Mouse (Mus musculus): ENCODE results near the gene Tlr9.

Tlr9 gene

GRCm38 (mm10) chr9:106232956-106233355 lies 10.6 kb downstream of the Tlr9 start:
- DNase-seq (ENCODE audit: low read depth) = no peak

- DNase-seq (ENCODE audit: low read depth) = no peak
Observed at GRCm38 (mm10) chr9:106233953-106234352, 11.6 kb downstream of the Tlr9 start.

- DNase-seq (ENCODE audit: low read depth) = no peak
Observed at GRCm38 (mm10) chr9:106235194-106235830, 12.9 kb downstream of the Tlr9 start.

- DNase-seq (ENCODE audit: low read depth) = no peak
Observed at GRCm38 (mm10) chr9:106236156-106236817, 13.9 kb downstream of the Tlr9 start.

GRCm38 (mm10) chr9:106236818-106237211 lies 14.4 kb downstream of the Tlr9 start:
- DNase-seq (ENCODE audit: low read depth) = no peak

- DNase-seq (ENCODE audit: low read depth) = no peak
Observed at GRCm38 (mm10) chr9:106237401-106237800, 15.0 kb downstream of the Tlr9 start.

GRCm38 (mm10) chr9:106237878-106238277 lies 15.5 kb downstream of the Tlr9 start:
- no peak for DNase-seq (ENCODE audit: low read depth)

GRCm38 (mm10) chr9:106241541-106242164 lies 19.3 kb downstream of the Tlr9 start:
- no peak for DNase-seq (ENCODE audit: low read depth)

- DNase-seq (ENCODE audit: low read depth) = no peak
Observed at GRCm38 (mm10) chr9:106242813-106243488, 20.6 kb downstream of the Tlr9 start.

GRCm38 (mm10) chr9:106249550-106249949 lies 27.2 kb downstream of the Tlr9 start:
- DNase-seq (ENCODE audit: low read depth) = no peak

- no peak for DNase-seq (ENCODE audit: low read depth)
Observed at GRCm38 (mm10) chr9:106250245-106250644, 27.8 kb downstream of the Tlr9 start.

GRCm38 (mm10) chr9:106251066-106251465 lies 28.7 kb downstream of the Tlr9 start:
- no peak for DNase-seq (ENCODE audit: low read depth)

GRCm38 (mm10) chr9:106254001-106254400 lies 31.6 kb downstream of the Tlr9 start:
- no peak for DNase-seq (ENCODE audit: low read depth)

- DNase-seq (ENCODE audit: low read depth) = no peak
Observed at GRCm38 (mm10) chr9:106258412-106258811, 36.0 kb downstream of the Tlr9 start.

GRCm38 (mm10) chr9:106258990-106259389 lies 36.6 kb downstream of the Tlr9 start:
- no peak for DNase-seq (ENCODE audit: low read depth)

GRCm38 (mm10) chr9:106261058-106261457 lies 38.7 kb downstream of the Tlr9 start:
- no peak for DNase-seq (ENCODE audit: low read depth)

- DNase-seq (ENCODE audit: low read depth) = no peak
Observed at GRCm38 (mm10) chr9:106261491-106261890, 39.1 kb downstream of the Tlr9 start.

GRCm38 (mm10) chr9:106262075-106262474 lies 39.7 kb downstream of the Tlr9 start:
- no peak for DNase-seq (ENCODE audit: low read depth)

- DNase-seq (ENCODE audit: low read depth) = no peak
Observed at GRCm38 (mm10) chr9:106263381-106263924, 41.1 kb downstream of the Tlr9 start.

GRCm38 (mm10) chr9:106265358-106266075 lies 43.1 kb downstream of the Tlr9 start:
- DNase-seq (ENCODE audit: low read depth) = no peak

GRCm38 (mm10) chr9:106266936-106267657 lies 44.7 kb downstream of the Tlr9 start:
- no peak for DNase-seq (ENCODE audit: low read depth)

Data from naive thymus-derived CD4-positive, alpha-beta T cell, adult 2 months (primary cell).